Mouse (Mus musculus) liver, postnatal 0 days (tissue): ENCODE data around the gene Fkbp10.

Source experiments
- CTCF ChIP-seq: sonication (generic); IDR thresholded peaks from 2 replicates; pipeline ENCODE4 v1.5.1; 2016; ENCODE audit warnings: antibody characterized with exemption, low read depth
- EP300 ChIP-seq: IDR thresholded peaks from 2 replicates; pipeline ENCODE4 v1.6.1; 2016; ENCODE audit warnings: antibody characterized with exemption, low read depth, mild to moderate bottlenecking

GRCm38 (mm10) chr11:100413541-100413940 is 2.0 kb upstream of the Fkbp10 start:
- TF ChIP-seq CTCF (no peak), EP300 (no peak)
